Mouse (Mus musculus) heart, adult 2 months (tissue): ENCODE data around the gene Arl2. TPM values are rescaled to one million over a fixed set of nuclear protein-coding genes. Genes with fewer than 3 reads are reported as not detected.
"Not testable (repeated sequence)": the region's sequence is repeated elsewhere in the genome, so short reads cannot be mapped to it uniquely, and the experiment has no call there.

Source experiments
- DNase-seq, 2 experiments: peaks; one replicate each; pipeline ENCODE4 v3.0.0; 2021
- H3K27ac ChIP-seq: fragments of 200-600 bp; 2 replicates; pipeline ENCODE4 v1.8.1; 2022
- H3K27me3 ChIP-seq: fragments of 200-500 bp; 2 replicates; pipeline ENCODE4 v1.6.1; 2012; ENCODE audit warnings: mild to moderate bottlenecking, low read length, inconsistent platforms, mixed read lengths; ENCODE audit not compliant: control insufficient read depth, insufficient read depth
- H3K36me3 ChIP-seq: fragments of 200-500 bp; 2 replicates; pipeline ENCODE4 v1.6.1; 2012; ENCODE audit warnings: low read length, inconsistent platforms; ENCODE audit not compliant: control insufficient read depth, insufficient read depth
- H3K4me1 ChIP-seq: fragments of 200-500 bp; 2 replicates; pipeline ENCODE4 v1.6.1; 2011; ENCODE audit warnings: low read length; ENCODE audit not compliant: control insufficient read depth, insufficient read depth
- H3K4me3 ChIP-seq: fragments of 200-600 bp; 2 replicates; pipeline ENCODE4 v1.8.1; 2022
- H3K79me2 ChIP-seq: fragments of 200-500 bp; replicated peaks from 2 replicates; pipeline ENCODE4 v1.6.1; 2012; ENCODE audit warnings: mild to moderate bottlenecking, inconsistent platforms, low read length, moderate library complexity, mixed read lengths; ENCODE audit not compliant: control insufficient read depth, insufficient read depth
- H3K9ac ChIP-seq: fragments of 200-500 bp; 2 replicates; pipeline ENCODE4 v1.6.1; 2012; ENCODE audit warnings: low read depth, mild to moderate bottlenecking, control low read depth, inconsistent platforms, low read length, mixed read lengths
- CTCF ChIP-seq: fragments of 200-600 bp; IDR thresholded peaks from 2 replicates; pipeline ENCODE4 v1.8.1; 2022; ENCODE audit warnings: antibody characterized with exemption, mild to moderate bottlenecking, moderate library complexity
- EP300 ChIP-seq: fragments of 200-500 bp; IDR thresholded peaks from 2 replicates; pipeline ENCODE4 v1.6.1; 2011; ENCODE audit warnings: low read depth, low read length, control low read depth; ENCODE audit not compliant: insufficient read depth
- POLR2A ChIP-seq: fragments of 200-500 bp; IDR thresholded peaks from 2 replicates; pipeline ENCODE4 v1.6.1; 2011; ENCODE audit warnings: mild to moderate bottlenecking, low read depth, low read length, control low read depth; ENCODE audit not compliant: insufficient read depth
- WGBS: fragments of 180-500 bp; shearing (Covaris S2); methylation state at CpG from one replicate; pipeline ENCODE4 v1.1.7; 2018; 5-methylcytosine and 5-hydroxymethylcytosine counted together
- intact Hi-C: fragments of 180-260 bp; cut with DNase I; formaldehyde crosslinking; loops from one replicate; pipeline ENCODE4 v1.15.1; 2025
- polyA plus RNA-seq: library from polyadenylated mRNA; depleted of rRNA; stranded (reverse); fragments of >200 nt; gene quantifications from 2 replicates; pipeline ENCODE4 v1.2.3, GENCODE M21; 2012
- total RNA-seq, 2 experiments: library from RNA; stranded (reverse); gene quantifications; 2 replicates each; pipeline ENCODE4 v1.2.3; 2021

Arl2 gene
- total and polyA plus RNA-seq, 3 experiments: 62.1 to 155 (median 72.9) TPM

- no peak for TF ChIP-seq CTCF
- TF ChIP-seq POLR2A: no peak
- Histone ChIP-seq H3K9ac (no peak overlapping the region), H3K27ac (no peak overlapping the region), H3K27me3 (no peaks in the 10 kb centered on the region), H3K4me1 (no peaks in the 10 kb centered on the region), H3K36me3 (no peaks in the 10 kb centered on the region), H3K79me2 (no peaks in the 10 kb centered on the region), H3K4me3 (no peak overlapping the region)
- intact Hi-C loops: no loop called here
- 81% methylated on average over 7 of the region's 7 CpGs for WGBS
- DNase-seq: no peak
Observed at GRCm38 (mm10) chr19:6132171-6132827, 9.0 kb downstream of the Arl2 start.

GRCm38 (mm10) chr19:6130414-6131128 lies 10.8 kb downstream of the Arl2 start:
- H3K4me3 ChIP-seq, H3K27me3 ChIP-seq, DNase-seq, H3K79me2 ChIP-seq, H3K36me3 ChIP-seq, H3K9ac ChIP-seq, intact Hi-C loops, H3K27ac ChIP-seq, H3K4me1 ChIP-seq: not testable (repeated sequence)
- WGBS: 72% methylated on average over 7 of the region's 7 CpGs

GRCm38 (mm10) chr19:6127760-6128341 lies 13.5 kb downstream of the Arl2 start, which contains the start of gene Snx15:
Snx15 (minus strand) TSS chr19:6128304.
- peak within 1 kb of the TSS; percentile 81 for H3K9ac ChIP-seq
- no peaks in the 10 kb centered on the region for H3K27me3 ChIP-seq
- DNase-seq: peak; percentile 93 to 96
- TF ChIP-seq CTCF (no peak), EP300 (peak; percentile 56; the same call in 1 of the 2 replicates), POLR2A (peak; percentile 67)
- WGBS: under 1% methylated on average over 32 of the region's 32 CpGs
- peak within 1 kb of the TSS; percentile 90 for H3K4me3 ChIP-seq
- peak within 1 kb of the TSS; percentile 91 for H3K27ac ChIP-seq
- H3K36me3 ChIP-seq: no peaks in the 10 kb centered on the region
- H3K4me1 ChIP-seq: peaks cover 1% of the 10 kb centered on the region; the same call in 1 of the 2 replicates
- H3K79me2 ChIP-seq: no peaks in the 10 kb centered on the region
- intact Hi-C loops: loop anchor here (1.0 to 10.0 kb wide), 5 partner anchors 12 to 401 kb away; partner anchors contain the start of genes Batf2, Ehbp1l1, Fam89b and Syvn1

- TF ChIP-seq CTCF: no peak
- TF ChIP-seq POLR2A: no peak
- no peak for TF ChIP-seq EP300
- peak overlapping the region; percentile 27; the same call in 1 of the 2 replicates for H3K9ac ChIP-seq
- WGBS: 54% methylated on average over 10 of the region's 10 CpGs
Observed at GRCm38 (mm10) chr19:6126789-6127580, 14.4 kb downstream of the Arl2 start.

GRCm38 (mm10) chr19:6126289-6126688 lies 15.1 kb downstream of the Arl2 start:
- no peaks in the 10 kb centered on the region for H3K79me2 ChIP-seq
- H3K9ac ChIP-seq: no peak overlapping the region
- H3K36me3 ChIP-seq: no peaks in the 10 kb centered on the region
- TF ChIP-seq CTCF (peak; percentile 93), POLR2A (no peak)
- 22% methylated on average over 4 of the region's 4 CpGs for WGBS
- peaks cover 1% of the 10 kb centered on the region; the same call in 1 of the 2 replicates for H3K4me1 ChIP-seq
- no peak overlapping the region for H3K27ac ChIP-seq
- no peak overlapping the region for H3K4me3 ChIP-seq
- intact Hi-C loops: loop anchor here (5.0 to 10.0 kb wide), 2 partner anchors 81 to 399 kb away; partner anchors contain the start of genes Ehbp1l1, Fam89b and Syvn1
- H3K27me3 ChIP-seq: no peaks in the 10 kb centered on the region
- DNase-seq: no peak

More at GRCm38 (mm10) chr19:6126789-6127580, 14.4 kb downstream of the Arl2 start:
- Histone ChIP-seq H3K79me2 (no peaks in the 10 kb centered on the region), H3K27ac (peak overlapping the region; percentile 91), H3K27me3 (no peaks in the 10 kb centered on the region), H3K4me3 (peak overlapping the region; percentile 90), H3K36me3 (no peaks in the 10 kb centered on the region), H3K4me1 (peaks cover 1% of the 10 kb centered on the region; the same call in 1 of the 2 replicates)
- DNase-seq: no peak
- intact Hi-C loops: loop anchor here (1.0 to 10.0 kb wide), 3 partner anchors 82 to 400 kb away; partner anchors contain the start of genes Ehbp1l1, Fam89b and Syvn1
